Mouse (Mus musculus) CH12.LX (cell line): ENCODE results near the gene Onecut3. TPM values are rescaled to one million over a fixed set of nuclear protein-coding genes. Genes with fewer than 3 reads are reported as not detected.

ENCODE experiments used
- DNase-seq: peaks from one replicate; pipeline ENCODE4 v3.0.0-alpha.2; 2013; ENCODE audit errors: extremely low read depth
- H3K27ac ChIP-seq: 2 replicates; pipeline ENCODE4 v1.5.1; 2012; ENCODE audit warnings: low read depth, mild to moderate bottlenecking, control low read depth, moderate library complexity; ENCODE audit not compliant: insufficient read depth
- H3K27me3 ChIP-seq: replicated peaks from 2 replicates; pipeline ENCODE3; 2012; ENCODE audit warnings: inconsistent platforms
- H3K36me3 ChIP-seq, 2 experiments: replicated peaks in 1 of 2; 2 replicates each; pipeline versions ENCODE3 to v1.6.1; 2012; ENCODE audit warnings: inconsistent platforms in 1 of 2, low read length in 1 of 2, mild to moderate bottlenecking in 1 of 2, mixed read lengths in 1 of 2, moderate library complexity in 1 of 2; ENCODE audit not compliant: control insufficient read depth in 1 of 2, insufficient read depth in 1 of 2
- H3K4me1 ChIP-seq, 2 experiments: 2 replicates each; pipeline ENCODE4 v1.6.1; 2012; ENCODE audit warnings: inconsistent platforms in 1 of 2, moderate library complexity in 1 of 2; ENCODE audit not compliant: insufficient read depth in 2 of 2, control insufficient read depth in 1 of 2
- H3K4me2 ChIP-seq: 2 replicates; pipeline ENCODE4 v1.6.1; 2012; ENCODE audit warnings: low read depth, mild to moderate bottlenecking, control low read depth; ENCODE audit not compliant: poor library complexity, insufficient read depth, severe bottlenecking
- H3K4me3 ChIP-seq, 3 experiments: fragments of 150-350 bp in 1 of 3; sonication (generic) in 1 of 3; replicated peaks in 1 of 3; 2 replicates each; pipeline versions ENCODE3 to v1.5.1; 2011 to 2012; ENCODE audit warnings: low read depth in 2 of 3, low read length in 2 of 3, mild to moderate bottlenecking in 2 of 3, moderate library complexity in 2 of 3, control low read depth in 1 of 3, improper control_type of control experiment in 1 of 3, inconsistent platforms in 1 of 3, mixed read lengths in 1 of 3; ENCODE audit not compliant: poor library complexity in 1 of 3
- H3K79me2 ChIP-seq: replicated peaks from 2 replicates; pipeline ENCODE4 v1.6.1; 2012; ENCODE audit warnings: mild to moderate bottlenecking, moderate library complexity; ENCODE audit not compliant: control insufficient read depth, poor library complexity, insufficient read depth, severe bottlenecking; ENCODE audit errors: extremely low read depth
- H3K9ac ChIP-seq: 2 replicates; pipeline ENCODE4 v1.6.1; 2012; ENCODE audit warnings: low read depth, mild to moderate bottlenecking, control low read depth, moderate library complexity; ENCODE audit not compliant: insufficient read depth
- H3K9me3 ChIP-seq: replicated peaks from 2 replicates; pipeline ENCODE3; 2012; ENCODE audit warnings: low read length, inconsistent platforms, mixed read lengths
- CHD2 ChIP-seq: IDR thresholded peaks from 2 replicates; pipeline ENCODE4 v1.6.1; 2011; ENCODE audit warnings: low read length, improper control_type of control experiment
- CTCF ChIP-seq, 2 experiments: IDR thresholded peaks in 1 of 2; conservative IDR thresholded peaks in 1 of 2; 2 replicates each; pipeline ENCODE4 v1.5.1; 2011 to 2012; ENCODE audit warnings: low read depth in 2 of 2, low read length in 2 of 2, improper control_type of control experiment in 1 of 2, inconsistent platforms in 1 of 2, mild to moderate bottlenecking in 1 of 2, moderate library complexity in 1 of 2
- ELF1 ChIP-seq: IDR thresholded peaks from 2 replicates; pipeline ENCODE4 v1.6.1; 2014; ENCODE audit warnings: low read depth, mild to moderate bottlenecking, inconsistent platforms, low read length, improper control_type of control experiment
- EP300 ChIP-seq: IDR thresholded peaks from 2 replicates; pipeline ENCODE4 v1.6.1; 2011; ENCODE audit warnings: low read length, improper control_type of control experiment
- ETS1 ChIP-seq: conservative IDR thresholded peaks from 2 replicates; pipeline ENCODE4 v1.6.1; 2012; ENCODE audit warnings: low read depth, mild to moderate bottlenecking, inconsistent platforms, low read length, improper control_type of control experiment, moderate library complexity
- GABPA ChIP-seq: IDR thresholded peaks from 2 replicates; pipeline ENCODE4 v1.6.1; 2012; ENCODE audit warnings: low read depth, low read length, improper control_type of control experiment, inconsistent platforms; ENCODE audit not compliant: insufficient replicate concordance
- HCFC1 ChIP-seq: IDR thresholded peaks from 2 replicates; pipeline ENCODE4 v1.6.1; 2012; ENCODE audit warnings: low read depth, mild to moderate bottlenecking, inconsistent platforms, low read length, improper control_type of control experiment
- IRF4 ChIP-seq: IDR thresholded peaks from 2 replicates; pipeline ENCODE4 v1.6.1; 2014; ENCODE audit warnings: low read depth, mild to moderate bottlenecking, inconsistent platforms, low read length, improper control_type of control experiment
- JUN ChIP-seq: IDR thresholded peaks from 2 replicates; pipeline ENCODE4 v1.6.1; 2011; ENCODE audit warnings: low read depth, mild to moderate bottlenecking, low read length, improper control_type of control experiment, moderate library complexity; ENCODE audit not compliant: insufficient read depth
- JUND ChIP-seq: conservative IDR thresholded peaks from 2 replicates; pipeline ENCODE4 v1.6.1; 2011; ENCODE audit warnings: low read depth, low read length, improper control_type of control experiment
- KAT2A ChIP-seq: IDR thresholded peaks from 2 replicates; pipeline ENCODE4 v1.6.1; 2012; ENCODE audit warnings: low read length, improper control_type of control experiment, inconsistent platforms; ENCODE audit not compliant: insufficient replicate concordance
- MAFK ChIP-seq: IDR thresholded peaks from 2 replicates; pipeline ENCODE4 v1.6.1; 2011; ENCODE audit warnings: low read length, improper control_type of control experiment; ENCODE audit not compliant: insufficient replicate concordance
- MAX ChIP-seq: IDR thresholded peaks from 2 replicates; pipeline ENCODE4 v1.6.1; 2011; ENCODE audit warnings: low read length, improper control_type of control experiment
- MAZ ChIP-seq: IDR thresholded peaks from 2 replicates; pipeline ENCODE4 v1.6.1; 2012; ENCODE audit warnings: low read depth, mild to moderate bottlenecking, inconsistent platforms, low read length, improper control_type of control experiment, moderate library complexity
- MXI1 ChIP-seq: IDR thresholded peaks from 2 replicates; pipeline ENCODE4 v1.6.1; 2011; ENCODE audit warnings: mild to moderate bottlenecking, low read depth, low read length, improper control_type of control experiment
- MYC ChIP-seq: IDR thresholded peaks from 2 replicates; pipeline ENCODE4 v1.6.1; 2011; ENCODE audit warnings: low read depth, mild to moderate bottlenecking, improper control_type of control experiment, low read length
- NELFE ChIP-seq: IDR thresholded peaks from 2 replicates; pipeline ENCODE4 v1.6.1; 2011; ENCODE audit warnings: low read depth, low read length, improper control_type of control experiment
- NRF1 ChIP-seq: IDR thresholded peaks from 2 replicates; pipeline ENCODE4 v1.6.1; 2014; ENCODE audit warnings: low read depth, mild to moderate bottlenecking, inconsistent platforms, low read length, improper control_type of control experiment, moderate library complexity
- PAX5 ChIP-seq: IDR thresholded peaks from 2 replicates; pipeline ENCODE4 v1.6.1; 2012; ENCODE audit warnings: low read length, inconsistent platforms, mixed read lengths
- POLR2AphosphoS2 ChIP-seq: IDR thresholded peaks from 2 replicates; pipeline ENCODE4 v1.6.1; 2011; ENCODE audit warnings: low read depth, low read length, improper control_type of control experiment
- RCOR1 ChIP-seq: conservative IDR thresholded peaks from 2 replicates; pipeline ENCODE4 v1.6.1; 2012; ENCODE audit warnings: low read depth, mild to moderate bottlenecking, inconsistent platforms, low read length, improper control_type of control experiment
- SMC3 ChIP-seq: IDR thresholded peaks from 2 replicates; pipeline ENCODE4 v1.6.1; 2011; ENCODE audit warnings: low read depth, low read length, improper control_type of control experiment
- UBTF ChIP-seq: IDR thresholded peaks from 2 replicates; pipeline ENCODE4 v1.6.1; 2012; ENCODE audit warnings: low read depth, mild to moderate bottlenecking, inconsistent platforms, low read length, improper control_type of control experiment, moderate library complexity
- USF1 ChIP-seq: IDR thresholded peaks from 2 replicates; pipeline ENCODE4 v1.6.1; 2014; ENCODE audit warnings: low read depth, mild to moderate bottlenecking, inconsistent platforms, low read length, improper control_type of control experiment
- ZKSCAN1 ChIP-seq: IDR thresholded peaks from 2 replicates; pipeline ENCODE4 v1.6.1; 2012; ENCODE audit warnings: low read depth, inconsistent platforms, low read length, improper control_type of control experiment, borderline replicate concordance
- dilution Hi-C: fragments of 300-500 bp; cut with MboI; formaldehyde crosslinking; loops from 2 replicates; pipeline ENCODE4 v1.14.3; 2020; ENCODE audit warnings: low sequenced_read_pairs; ENCODE audit not compliant: extremely low pct_unique_long_range_greater_than_20kb, extremely low pct_ligation_motif_present
- in situ Hi-C: fragments of 300-500 bp; cut with MboI; formaldehyde crosslinking; loops from 3 replicates; pipeline ENCODE4 v1.14.3; 2019; ENCODE audit warnings: low sequenced_read_pairs, low pct_ligation_motif_present, low pct_unique_long_range_greater_than_20kb, mixed read lengths
- polyA plus RNA-seq: library from polyadenylated mRNA; unstranded; fragments of >175 nt; gene quantifications from 2 replicates; pipeline ENCODE4 v1.2.1, GENCODE M21; 2012; ENCODE audit warnings: low read depth; ENCODE audit not compliant: insufficient read length
- total RNA-seq, 2 experiments: library from RNA; depleted of rRNA; stranded (reverse); fragments of 300-350 nt in 1 of 2; fragments of >200 nt in 1 of 2; gene quantifications; 2 replicates each; pipeline ENCODE4 v1.2.3; 2012 to 2014

Onecut3 gene
- total and polyA plus RNA-seq, 3 experiments, result not detected

DNA sequence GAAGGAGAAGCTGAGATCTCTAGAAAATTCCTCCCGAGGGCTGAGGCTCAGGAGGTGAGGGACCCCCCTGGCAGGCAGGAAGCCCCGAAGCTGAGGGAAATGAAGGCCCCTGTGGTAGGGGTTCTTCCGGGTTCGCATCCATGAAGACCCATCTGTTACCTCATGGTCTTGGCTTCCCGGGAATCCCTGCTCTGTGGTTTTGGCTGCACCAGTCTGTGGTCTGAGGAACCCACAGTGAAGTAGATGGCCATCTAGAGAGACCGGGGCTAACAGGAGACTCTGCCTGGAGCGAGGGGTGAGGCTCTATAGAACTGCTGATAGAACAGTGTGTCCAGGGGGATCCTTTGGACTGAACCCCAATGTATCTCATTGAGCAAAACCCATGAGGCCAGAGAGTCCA lies 33.3 kb upstream of the Onecut3 start:
- H3K9ac ChIP-seq, result no peak overlapping the region
- peaks cover 32% of the 10 kb centered on the region for H3K27me3 ChIP-seq

DNA sequence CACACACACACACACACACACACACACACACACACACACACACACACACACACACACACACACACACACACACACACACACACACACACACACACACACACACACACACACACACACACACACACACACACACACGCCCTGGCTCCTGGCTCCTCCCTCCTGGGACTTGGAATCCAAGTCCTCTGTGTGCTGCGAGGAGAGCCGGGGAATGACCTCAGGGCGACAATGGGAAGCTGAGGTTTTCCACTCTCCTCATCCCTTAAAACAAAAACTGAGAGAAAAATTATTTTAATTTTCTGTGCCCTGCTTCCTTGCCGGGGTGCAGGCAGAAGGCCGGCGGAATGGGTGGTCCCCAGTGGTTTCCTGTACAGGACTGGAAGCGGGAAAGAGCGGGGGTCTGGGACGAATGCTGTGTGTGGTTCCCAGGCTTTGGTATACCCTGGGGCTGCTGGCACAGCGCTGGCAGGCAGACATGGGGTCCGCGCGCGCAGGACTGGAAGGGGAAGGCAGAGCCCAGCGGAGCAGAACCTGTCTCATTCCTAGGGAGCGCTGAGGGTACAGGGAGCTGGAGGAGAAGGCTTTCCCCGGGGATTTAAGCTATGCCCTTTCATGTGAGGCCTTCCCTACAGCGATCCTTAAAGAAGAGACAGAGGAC lies 30.1 kb upstream of the Onecut3 start:
- Histone ChIP-seq H3K9me3 (peaks cover 6% of the 10 kb centered on the region), H3K4me1 (peaks cover 6 to 12% of the 10 kb centered on the region in 2 experiments), H3K4me3 (no peak overlapping the region), H3K79me2 (no peaks in the 10 kb centered on the region), H3K4me2 (no peak overlapping the region)
- dilution Hi-C loops, result no loop called here
- no peak for TF ChIP-seq MXI1
- no peak for TF ChIP-seq RCOR1
- TF ChIP-seq UBTF, result no peak
- TF ChIP-seq NELFE, result no peak
- no peak for TF ChIP-seq PAX5
- TF ChIP-seq EP300, result no peak
- TF ChIP-seq, all 38 proteins: peak for 0
- Histone ChIP-seq H3K27me3 (peaks cover 54% of the 10 kb centered on the region), H3K9ac (no peak overlapping the region), H3K27ac (no peak overlapping the region), H3K36me3 (no peaks in the 10 kb centered on the region)
- in situ Hi-C loops, result no loop called here
- DNase-seq, result no peak

More for the DNA sequence above, 33.3 kb upstream of the Onecut3 start:
- Histone ChIP-seq H3K36me3 (no peaks in the 10 kb centered on the region), H3K4me1 (peaks cover 6 to 12% of the 10 kb centered on the region in 2 experiments), H3K4me3 (no peak overlapping the region), H3K4me2 (no peak overlapping the region), H3K9me3 (peaks cover 6% of the 10 kb centered on the region), H3K27ac (no peak overlapping the region), H3K79me2 (no peaks in the 10 kb centered on the region)
- in situ Hi-C loops (no loop called here), dilution Hi-C loops (no loop called here)
- TF ChIP-seq MAZ (no peak), JUND (no peak), POLR2AphosphoS2 (no peak), ELF1 (no peak), ZKSCAN1 (no peak), MYC (no peak), CTCF (conservative IDR thresholded peaks at IDR 0.05 in 1 of 2, IDR thresholded peaks at IDR 0.05 in 1 of 2; ENCODE audit: low read depth in 2 of 2, low read length in 2 of 2) (no peak), RCOR1 (no peak)
- DNase-seq, result no peak

DNA sequence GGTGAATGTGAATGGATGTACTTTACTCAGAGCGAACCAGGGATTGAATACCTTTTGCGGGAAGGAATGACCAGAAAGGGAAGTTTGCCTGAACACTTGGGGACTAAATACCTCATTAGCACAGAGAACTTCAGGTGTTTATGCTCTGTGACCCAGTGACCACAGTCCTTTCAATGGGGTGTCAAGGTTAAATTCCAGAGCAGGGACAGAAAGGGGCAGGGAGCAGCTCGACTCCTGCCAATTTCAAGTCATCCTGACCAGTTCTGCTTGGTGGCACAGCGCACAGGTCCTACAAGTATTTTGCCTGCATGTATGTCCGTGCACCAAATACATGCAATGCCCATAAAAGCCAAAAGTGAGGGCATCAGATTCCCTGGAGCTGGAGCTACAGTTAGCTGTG lies 29.6 kb upstream of the Onecut3 start:
- in situ Hi-C loops, result no loop called here
- no peak for DNase-seq
- dilution Hi-C loops, result no loop called here
- Histone ChIP-seq H3K79me2 (no peaks in the 10 kb centered on the region), H3K9ac (no peak overlapping the region), H3K4me2 (no peak overlapping the region), H3K4me3 (no peak overlapping the region), H3K36me3 (no peaks in the 10 kb centered on the region), H3K27me3 (peaks cover 59% of the 10 kb centered on the region), H3K27ac (no peak overlapping the region), H3K9me3 (peaks cover 6% of the 10 kb centered on the region), H3K4me1 (peaks cover 6 to 17% of the 10 kb centered on the region in 2 experiments)
- no peak for TF ChIP-seq PAX5
- TF ChIP-seq NRF1, result no peak
- no peak for TF ChIP-seq UBTF
- TF ChIP-seq USF1, result no peak
- no peak for TF ChIP-seq ETS1
- no peak for TF ChIP-seq CTCF (conservative IDR thresholded peaks at IDR 0.05 in 1 of 2, IDR thresholded peaks at IDR 0.05 in 1 of 2; ENCODE audit: low read depth in 2 of 2, low read length in 2 of 2)
- no peak for TF ChIP-seq NELFE
- no peak for TF ChIP-seq MXI1
- TF ChIP-seq CHD2, result no peak
- no peak for TF ChIP-seq MAFK
- TF ChIP-seq SMC3, result no peak
- TF ChIP-seq MAX, result no peak
- TF ChIP-seq HCFC1, result no peak
- no peak for TF ChIP-seq IRF4
- no peak for TF ChIP-seq KAT2A
- TF ChIP-seq GABPA, result no peak
- TF ChIP-seq EP300, result no peak
- TF ChIP-seq JUN, result no peak
